Mouse (Mus musculus) lung, postnatal 0 days (tissue): ENCODE measurements at regions not wholly inside any gene's neighbourhood (a gene's known extent, or its start where the extent isn't known, plus 50 kb on each side); places are given as distances from the start of the nearest gene placed in this dataset.

Experiments used
- CTCF ChIP-seq: IDR thresholded peaks from 2 replicates; pipeline ENCODE4 v1.5.1; 2016; ENCODE audit warnings: antibody characterized with exemption, mild to moderate bottlenecking
- EP300 ChIP-seq: IDR thresholded peaks from 2 replicates; pipeline ENCODE4 v1.6.1; 2016; ENCODE audit warnings: antibody characterized with exemption, mild to moderate bottlenecking, control low read depth

- TF ChIP-seq EP300 (no peak), CTCF (no peak)
These were observed 549.3 kb downstream of the Epha7 start for GRCm38 (mm10) chr4:29362191-29362590.
